Mouse (Mus musculus): ENCODE data around the gene Exoc6.

Exoc6 gene

GRCm38 (mm10) chr19:37579607-37580006 lies 29.4 kb downstream of the Exoc6 start:
- DNase-seq (ENCODE audit: extremely low spot score) = no peak

- no peak for DNase-seq (ENCODE audit: extremely low spot score)
Measured at GRCm38 (mm10) chr19:37580438-37580837, 30.2 kb downstream of the Exoc6 start.

GRCm38 (mm10) chr19:37585210-37585609 lies 35.0 kb downstream of the Exoc6 start:
- DNase-seq (ENCODE audit: extremely low spot score) = no peak

GRCm38 (mm10) chr19:37585684-37586083 lies 35.5 kb downstream of the Exoc6 start:
- no peak for DNase-seq (ENCODE audit: extremely low spot score)

GRCm38 (mm10) chr19:37590544-37590943 lies 40.3 kb downstream of the Exoc6 start:
- no peak for DNase-seq (ENCODE audit: extremely low spot score)

DNA sequence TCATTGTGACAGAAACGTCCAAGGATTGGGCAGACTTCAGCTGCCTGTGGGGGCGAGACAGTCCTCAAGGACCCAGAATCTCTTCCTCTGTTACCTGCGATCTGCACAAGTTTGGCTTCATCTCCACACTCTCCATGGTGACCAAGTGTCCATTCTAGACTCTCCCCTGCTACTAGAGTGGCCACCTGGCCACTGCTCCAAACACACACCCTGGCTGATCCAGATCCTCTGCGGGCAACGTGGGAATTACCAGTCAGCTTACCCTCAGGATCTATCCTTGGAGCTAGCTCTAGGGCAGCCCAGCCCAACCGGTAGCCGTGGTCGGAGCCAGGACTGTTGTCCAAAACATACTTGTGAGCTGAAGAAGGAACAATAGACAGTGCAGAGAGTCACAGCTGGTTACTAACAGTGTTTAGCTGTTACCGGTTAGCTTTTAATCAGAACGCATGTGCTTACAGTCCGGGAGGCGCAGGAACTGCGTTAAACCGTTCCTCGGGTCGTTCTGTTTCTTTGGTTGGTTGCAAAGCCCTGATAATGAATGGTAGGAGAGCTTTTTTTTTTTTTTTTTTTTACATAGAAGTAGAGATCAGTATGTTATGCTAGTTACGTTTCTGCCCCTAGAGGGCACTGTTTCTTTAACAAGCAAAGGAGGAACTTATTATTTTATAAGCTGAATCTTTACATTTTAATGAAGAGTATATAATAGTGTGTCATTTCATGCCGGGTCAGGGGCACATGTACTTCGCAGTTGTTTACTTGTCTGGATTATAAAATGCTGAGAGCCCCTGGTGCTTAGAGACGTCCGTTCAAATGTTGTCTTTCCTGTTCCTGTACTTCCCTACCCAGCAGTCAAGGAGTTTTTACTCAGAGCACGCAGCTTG lies 52.0 kb downstream of the Exoc6 start:
- DNase-seq (ENCODE audit: extremely low spot score) = peak; percentile 50

GRCm38 (mm10) chr19:37609991-37610390 lies 59.8 kb downstream of the Exoc6 start:
- DNase-seq (ENCODE audit: extremely low spot score) = no peak

DNA sequence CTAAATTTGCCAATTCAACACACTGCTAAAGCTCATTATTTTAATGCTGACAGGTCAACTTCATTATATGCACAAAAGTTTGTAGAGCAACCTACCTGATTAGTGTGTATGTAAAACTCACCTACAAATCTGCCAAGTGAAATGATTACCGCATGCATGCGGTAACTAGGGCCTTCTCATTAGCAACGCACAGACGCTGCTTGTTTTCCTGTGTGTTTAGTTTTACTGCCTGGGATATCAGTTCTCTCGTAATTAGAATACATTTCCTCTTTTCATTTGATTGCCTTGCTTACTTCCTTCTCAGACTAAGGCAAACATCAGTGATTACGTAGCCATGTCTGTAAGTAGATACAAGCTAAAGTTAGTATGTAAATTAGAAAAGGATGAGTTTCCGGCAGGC lies 62.7 kb downstream of the Exoc6 start:
- no peak for DNase-seq (ENCODE audit: extremely low spot score)

DNA sequence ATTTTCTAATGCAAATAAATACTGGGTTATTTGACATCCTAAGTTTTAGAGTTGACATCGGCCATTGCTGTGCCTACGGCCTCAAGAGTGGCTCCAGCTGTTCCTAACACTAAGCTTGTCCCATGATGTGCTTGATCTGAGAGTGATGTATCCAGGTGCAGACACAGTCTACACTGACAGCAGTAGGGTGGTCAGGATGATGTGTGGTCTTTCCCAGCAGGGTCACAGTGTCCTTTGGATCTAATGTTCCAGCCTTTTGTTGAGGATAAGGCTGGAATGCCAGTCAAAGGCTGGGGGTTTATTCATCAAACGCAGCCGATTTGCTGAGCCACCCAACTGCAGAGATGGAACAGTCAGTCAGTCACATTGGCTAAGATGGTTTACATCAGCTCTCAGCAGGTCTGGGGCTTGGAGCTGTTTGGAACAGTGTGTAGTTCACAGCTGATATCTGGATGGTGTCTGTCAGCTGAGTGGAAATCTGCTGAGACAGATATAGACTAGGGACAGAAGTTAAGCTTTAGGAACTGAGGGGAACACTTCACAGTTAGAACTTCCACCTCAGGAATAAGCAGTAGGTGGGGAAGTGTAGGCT lies 64.9 kb downstream of the Exoc6 start:
- DNase-seq (ENCODE audit: extremely low spot score) = no peak

GRCm38 (mm10) chr19:37647994-37648393 lies 97.8 kb downstream of the Exoc6 start:
- peak; percentile 15 for DNase-seq (ENCODE audit: extremely low spot score)

- no peak for DNase-seq (ENCODE audit: extremely low spot score)
Measured at GRCm38 (mm10) chr19:37650526-37650925, 100.3 kb downstream of the Exoc6 start.

GRCm38 (mm10) chr19:37654012-37654411 lies 103.8 kb downstream of the Exoc6 start:
- peak; percentile 19 for DNase-seq (ENCODE audit: extremely low spot score)

DNA sequence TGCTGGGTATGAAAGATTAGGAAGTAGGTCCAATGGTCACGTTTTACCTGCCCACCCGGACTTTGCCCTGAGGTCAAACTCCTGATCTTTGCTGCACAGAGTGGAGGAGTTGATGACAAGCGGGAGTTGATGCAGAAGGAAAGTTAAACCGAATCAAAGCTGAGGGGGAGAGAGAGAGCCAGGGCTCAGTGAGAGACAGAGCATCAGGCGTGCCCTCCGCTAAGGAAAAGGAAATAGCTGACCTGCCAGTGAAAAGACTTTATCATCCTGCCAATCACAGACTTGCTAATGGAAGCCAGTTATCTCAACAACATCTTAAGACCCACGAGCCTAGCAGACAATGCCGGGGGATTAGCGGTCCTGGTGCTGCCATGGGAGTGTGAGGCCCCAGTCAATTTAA lies 106.2 kb downstream of the Exoc6 start:
- peak; percentile 58 for DNase-seq (ENCODE audit: extremely low spot score)

DNA sequence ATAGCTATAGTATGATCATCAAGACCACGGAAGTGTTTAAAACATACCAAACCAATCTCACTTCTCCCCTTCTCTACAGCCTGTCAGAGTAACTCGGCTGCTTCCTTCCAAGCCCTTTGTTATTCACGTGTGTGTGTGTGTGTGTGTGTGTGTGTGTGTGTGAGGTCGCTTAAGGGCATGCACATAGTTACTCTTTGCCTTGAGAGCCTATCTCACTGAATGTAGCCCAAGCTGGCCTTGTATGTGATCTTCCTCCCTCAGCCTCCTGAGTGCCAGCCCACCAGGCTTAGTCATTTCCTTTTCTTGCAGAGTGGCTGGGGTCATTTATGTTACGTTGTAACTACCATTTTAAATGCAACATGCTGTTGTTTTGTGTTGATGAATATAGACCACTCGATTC lies 115.0 kb downstream of the Exoc6 start:
- DNase-seq (ENCODE audit: extremely low spot score) = no peak

DNA sequence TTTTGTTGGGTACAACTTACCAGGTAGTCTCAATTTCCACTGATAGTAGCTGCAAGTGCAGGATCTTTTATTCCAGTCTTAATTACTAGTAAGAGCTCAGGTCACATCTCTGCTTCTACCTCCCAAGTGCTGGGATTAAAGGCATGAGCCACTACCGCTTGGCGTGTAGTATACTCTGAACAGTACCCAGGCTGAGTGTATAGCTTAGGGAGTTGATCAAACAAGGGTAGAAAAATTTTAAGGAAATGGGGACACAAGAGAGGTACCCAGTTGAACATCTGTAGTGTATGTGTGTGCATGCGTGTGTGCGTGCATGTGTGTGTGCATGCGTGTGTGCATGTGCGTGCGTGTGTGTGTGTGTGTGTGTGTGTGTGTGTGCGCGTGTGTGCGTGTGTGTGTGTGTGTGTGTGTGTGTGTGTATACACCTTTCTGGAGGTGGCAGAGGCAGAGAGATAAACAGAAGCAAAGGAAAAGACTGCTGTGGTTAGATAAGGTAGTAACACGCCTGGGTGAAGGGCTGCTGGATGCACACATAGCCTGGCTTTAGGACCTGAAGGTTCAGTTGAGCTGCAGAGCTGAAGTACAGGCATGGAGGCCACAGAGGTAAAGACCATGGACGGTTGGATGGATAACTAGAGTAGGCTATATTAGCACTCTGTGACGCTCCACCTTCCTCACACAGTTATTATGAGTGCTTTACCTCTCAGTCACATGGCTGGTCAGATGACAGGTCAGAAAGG lies 117.8 kb downstream of the Exoc6 start:
- DNase-seq (ENCODE audit: extremely low spot score) = no peak

DNA sequence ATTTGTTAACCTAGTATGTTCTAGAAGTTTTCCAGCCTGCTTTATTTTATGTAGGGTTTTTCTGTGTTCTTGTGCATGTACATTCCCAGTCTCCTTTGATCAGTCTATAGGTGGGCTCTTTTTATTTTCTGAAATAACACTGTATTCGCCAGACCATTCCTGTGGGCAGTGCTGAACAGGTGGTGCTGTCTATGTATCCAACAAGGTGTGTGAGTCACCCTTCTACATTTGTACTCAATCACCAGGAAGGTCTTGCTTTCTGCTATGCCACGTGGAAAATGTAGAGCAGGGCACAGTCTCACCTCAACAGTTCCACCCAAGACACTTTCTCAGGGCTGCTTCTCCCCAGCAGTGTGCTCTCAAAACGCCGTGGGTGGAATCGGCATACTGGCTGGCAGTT lies 118.4 kb downstream of the Exoc6 start:
- no peak for DNase-seq (ENCODE audit: extremely low spot score)

DNA sequence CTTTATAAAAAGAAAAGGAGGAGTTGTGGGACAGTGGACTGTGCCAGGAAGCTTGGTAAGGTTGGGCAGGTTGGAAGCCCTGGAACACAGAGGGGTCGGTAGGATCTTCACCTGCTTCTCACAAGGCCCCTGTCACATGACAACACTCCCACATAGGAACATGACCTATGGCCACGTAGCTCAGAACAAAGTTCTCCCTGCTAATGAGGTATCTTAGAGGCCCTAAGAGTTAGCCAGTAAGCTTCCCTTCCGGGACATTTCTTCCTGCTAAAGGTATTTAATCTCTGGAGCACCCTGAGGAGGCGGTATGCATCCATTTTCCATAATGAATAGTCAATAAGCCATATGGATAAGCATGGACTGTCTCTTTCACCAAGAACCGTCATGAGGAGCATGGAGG lies 119.3 kb downstream of the Exoc6 start:
- no peak for DNase-seq (ENCODE audit: extremely low spot score)

GRCm38 (mm10) chr19:37673393-37673792 lies 123.2 kb downstream of the Exoc6 start:
- no peak for DNase-seq (ENCODE audit: extremely low spot score)

DNA sequence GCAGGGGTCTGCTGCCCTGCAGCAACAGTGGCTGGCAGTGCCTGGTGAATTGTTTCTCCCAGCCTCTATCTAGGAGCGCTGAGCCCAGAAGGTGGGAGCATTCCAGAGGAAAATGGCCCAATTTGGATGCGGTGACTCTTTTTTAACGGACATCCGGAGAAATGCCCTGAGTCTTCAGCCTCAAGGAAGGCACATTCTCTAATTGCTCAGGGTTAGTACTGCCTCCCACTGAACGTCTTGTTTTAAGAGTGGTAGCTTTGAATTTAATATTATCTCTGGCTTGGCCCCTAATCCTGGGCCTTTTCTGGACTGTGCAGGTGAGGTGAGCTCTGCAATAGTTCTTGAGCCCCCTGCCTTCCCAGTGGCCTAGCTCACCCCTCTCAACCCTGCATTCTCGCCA lies 135.1 kb downstream of the Exoc6 start, which contains the start of gene Cyp26c1:
TSS of gene Cyp26c1 (plus strand) at position 301 of the 400 bp plus-strand sequence.
- no peak for DNase-seq (ENCODE audit: extremely low spot score)

- no peak for DNase-seq (ENCODE audit: extremely low spot score)
Measured at GRCm38 (mm10) chr19:37686347-37686746, 136.1 kb downstream of the Exoc6 start.

DNA sequence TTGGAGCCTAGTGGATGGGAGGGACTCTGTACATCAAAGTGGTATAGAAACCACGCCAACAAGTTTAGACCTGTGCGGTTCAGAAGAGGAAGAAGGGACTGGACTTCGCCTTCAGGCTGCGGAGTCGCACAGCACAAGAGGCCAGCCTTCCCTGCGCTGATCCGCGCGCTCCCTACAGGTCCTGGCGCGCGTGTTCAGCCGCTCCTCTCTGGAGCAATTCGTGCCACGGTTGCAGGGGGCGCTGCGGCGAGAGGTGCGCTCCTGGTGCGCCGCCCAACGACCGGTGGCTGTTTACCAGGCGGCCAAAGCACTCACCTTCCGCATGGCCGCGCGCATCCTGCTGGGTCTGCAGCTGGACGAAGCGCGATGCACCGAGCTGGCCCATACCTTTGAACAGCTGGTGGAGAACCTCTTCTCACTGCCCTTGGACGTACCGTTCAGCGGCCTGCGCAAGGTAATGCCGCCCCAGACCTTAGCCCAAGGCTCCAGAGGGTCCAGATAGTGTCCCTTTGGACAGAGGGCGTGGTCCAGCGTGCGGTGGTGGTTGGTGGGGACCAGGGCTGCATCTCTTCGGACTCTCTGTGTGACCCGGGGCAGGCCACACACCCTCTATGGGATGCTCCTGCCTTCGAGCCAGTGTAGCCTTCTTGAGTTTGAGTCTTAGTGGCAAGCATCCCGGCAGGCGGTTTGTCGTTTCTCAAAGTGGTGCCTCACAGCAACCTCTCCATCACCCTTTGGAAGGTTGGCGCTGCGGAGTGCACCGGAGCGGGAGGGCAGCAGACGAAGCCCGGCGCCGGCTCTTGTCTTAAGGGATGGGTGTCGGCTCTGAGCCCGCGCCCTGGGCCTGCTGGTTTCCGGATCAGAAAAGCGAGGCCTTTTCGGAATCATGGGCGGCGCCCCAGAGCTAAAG lies 137.0 kb downstream of the Exoc6 start:
- peak; percentile 63 for DNase-seq (ENCODE audit: extremely low spot score)
